Comparison of ENCODE assay signal across 1 mouse cellular context in the genomic region with DNA sequence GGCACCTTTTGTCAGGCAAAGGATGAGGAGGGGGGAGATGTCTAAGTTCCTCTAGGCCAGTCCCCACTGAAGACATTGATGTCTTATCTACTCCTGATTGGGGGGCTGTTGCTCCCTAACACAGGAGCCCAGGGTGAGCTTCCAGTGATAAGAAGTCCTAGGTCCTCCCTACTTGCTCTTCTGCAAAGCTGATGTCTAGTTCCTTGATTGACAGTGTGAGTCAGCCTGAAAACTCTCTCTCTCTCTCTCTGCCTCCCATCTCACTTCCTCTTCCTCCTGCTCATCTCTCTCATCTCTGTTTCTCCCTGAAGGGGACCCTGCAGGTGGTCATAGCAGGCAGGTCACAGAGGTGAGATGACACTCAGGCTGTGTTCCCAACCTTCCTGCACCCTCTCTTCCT.
A peak's percentile ranks its signal among the peaks of the same experiment; 100 is the strongest.
TF ChIP-seq lines count a peak whose summit lies in the region.

No protein-coding gene starts in this region.

TF ChIP-seq in MEL, 35 proteins besides CTCF, POLR2A, EP300 and RAD21 (continued from another document):
- no peak for TF ChIP-seq MAX (IDR thresholded peaks at IDR 0.05; ENCODE audit: low read length)
- no peak for TF ChIP-seq UBTF (IDR thresholded peaks at IDR 0.05; ENCODE audit: borderline replicate concordance, insufficient read depth, low read depth, low read length)
- TF ChIP-seq MEF2A (IDR thresholded peaks at IDR 0.05; ENCODE audit: extremely low read depth, insufficient replicate concordance, low read depth, low read length, poor library complexity, severe bottlenecking) = no peak
- TF ChIP-seq ZNF384 (IDR thresholded peaks at IDR 0.05; ENCODE audit: low read depth, low read length) = no peak
- TF ChIP-seq TAL1 (IDR thresholded peaks at IDR 0.05; ENCODE audit: low read length) = peak; percentile 47
- TF ChIP-seq CHD1 (IDR thresholded peaks at IDR 0.05; ENCODE audit: low read depth, low read length) = no peak
- TF ChIP-seq POLR2AphosphoS5 (IDR thresholded peaks at IDR 0.05; ENCODE audit: borderline replicate concordance, low read depth, low read length) = no peak
- TF ChIP-seq USF2 (IDR thresholded peaks at IDR 0.05; ENCODE audit: borderline replicate concordance in 1 of 2, insufficient read depth in 1 of 2, low read depth in 1 of 2, low read length in 2 of 2) = no peak
- TF ChIP-seq CHD2 (IDR thresholded peaks at IDR 0.05; ENCODE audit: low read length) = no peak
- no peak for TF ChIP-seq ZMIZ1 (IDR thresholded peaks at IDR 0.05; ENCODE audit: low read depth, low read length)
- no peak for TF ChIP-seq NELFE (IDR thresholded peaks at IDR 0.05; ENCODE audit: low read depth, low read length)
- no peak; the same call in 1 of the 2 replicates for TF ChIP-seq BHLHE40 (IDR thresholded peaks at IDR 0.05; ENCODE audit: borderline replicate concordance, low read depth, low read length)
- no peak for TF ChIP-seq POLR2AphosphoS2 (IDR thresholded peaks at IDR 0.05; ENCODE audit: low read length)
- no peak for TF ChIP-seq MXI1 (IDR thresholded peaks at IDR 0.05; ENCODE audit: low read depth, low read length)
- peak; percentile 71 for TF ChIP-seq RCOR1 (IDR thresholded peaks at IDR 0.05; ENCODE audit: low read depth, low read length)
- no peak; the same call in 1 of the 2 replicates for TF ChIP-seq TBP (IDR thresholded peaks at IDR 0.05; ENCODE audit: low read depth, low read length)
- TF ChIP-seq ETS1 (IDR thresholded peaks at IDR 0.05; ENCODE audit: low read depth, low read length) = peak; percentile 87
- no peak for TF ChIP-seq NRF1 (IDR thresholded peaks at IDR 0.05; ENCODE audit: insufficient read depth, low read depth, low read length, poor library complexity, severe bottlenecking)
- peak; percentile 57; the same call in 1 of the 2 replicates for TF ChIP-seq SIN3A (IDR thresholded peaks at IDR 0.05; ENCODE audit: low read length)
- TF ChIP-seq HCFC1 (IDR thresholded peaks at IDR 0.05; ENCODE audit: low read depth, low read length) = no peak
